Mouse (Mus musculus) ovary, postnatal 10 days (tissue): ENCODE results near the gene Dgke.

ENCODE experiments used
- DNase-seq: peaks from one replicate; pipeline ENCODE4 v3.0.0; 2022; ENCODE audit warnings: low spot score

The Dgke gene

DNA sequence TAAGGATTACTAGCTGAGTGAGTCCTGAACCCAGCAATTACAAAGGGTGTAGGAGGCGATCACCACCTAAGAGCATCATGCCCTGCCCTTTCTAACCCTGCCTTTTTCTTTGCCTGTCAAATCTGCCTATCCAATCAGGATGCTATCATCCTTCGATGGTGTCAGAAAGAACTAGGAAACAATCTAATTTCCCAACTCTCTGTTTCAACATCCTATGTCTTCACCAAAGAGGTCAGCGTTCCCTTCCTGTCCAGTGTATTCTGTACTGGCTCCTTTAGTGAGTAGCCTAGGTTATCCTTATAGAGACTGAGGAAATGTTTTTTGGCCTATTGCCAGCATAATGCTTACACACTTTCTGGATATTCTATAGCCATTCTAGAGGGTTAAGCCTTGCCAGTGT is 31.1 kb downstream of the Dgke start:
- no peak for DNase-seq

DNA sequence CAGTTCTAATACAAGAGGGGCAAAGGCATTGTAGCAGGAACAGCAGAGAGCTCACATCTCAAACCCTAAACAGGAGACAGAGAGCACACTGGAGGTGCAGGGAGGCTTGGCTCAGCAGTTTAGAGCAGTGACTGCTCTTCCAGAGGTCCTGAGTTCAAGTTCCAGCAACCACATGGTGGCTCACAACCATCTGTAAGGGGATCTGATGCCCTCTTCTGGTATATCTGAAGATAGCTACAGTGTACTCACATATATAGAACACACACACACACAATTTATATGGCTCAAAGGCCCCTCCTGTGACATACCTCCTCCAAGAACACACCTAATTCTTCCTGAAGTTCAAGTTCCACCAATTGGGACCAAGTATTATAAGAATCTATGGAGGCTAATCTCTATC is 32.1 kb downstream of the Dgke start:
- no peak for DNase-seq

DNA sequence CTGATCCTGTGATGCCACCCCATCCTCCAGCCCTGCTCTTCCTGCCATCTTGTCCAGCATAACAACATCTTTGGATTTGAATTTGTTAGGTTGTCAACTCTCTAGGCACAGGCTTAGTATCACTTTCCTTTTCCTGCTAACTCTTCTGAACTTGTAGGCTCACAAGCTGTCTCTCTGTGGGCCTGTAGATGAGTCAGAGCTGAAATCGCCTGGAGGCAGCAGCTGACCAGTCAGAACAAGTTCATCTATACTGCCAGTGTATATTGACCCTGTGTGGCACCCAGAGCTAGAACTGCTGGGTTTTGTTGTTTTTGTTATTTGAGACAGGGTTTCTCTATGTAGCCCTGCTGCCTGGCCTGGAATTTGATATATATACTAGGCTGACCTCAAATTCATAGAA is 35.5 kb downstream of the Dgke start:
- DNase-seq, result no peak

DNA sequence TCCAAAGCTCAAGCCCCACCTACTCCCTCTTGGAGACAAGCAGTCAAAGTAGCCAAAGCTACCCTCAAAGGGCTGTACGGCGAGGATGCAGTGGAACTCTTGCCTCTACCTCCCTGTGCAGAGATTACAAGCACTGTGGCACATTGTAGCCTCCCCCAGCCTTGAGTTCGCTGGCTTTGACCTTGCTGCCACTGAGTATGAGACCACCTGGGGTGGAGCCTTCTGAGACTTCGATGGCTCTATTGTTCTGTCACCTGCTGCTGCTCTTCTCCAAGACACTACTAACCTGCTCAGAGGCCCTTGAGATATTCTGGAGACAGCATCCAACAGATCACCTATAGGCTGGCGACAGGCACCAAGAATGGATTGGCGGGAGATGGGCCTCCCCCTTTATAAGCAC is 36.1 kb downstream of the Dgke start:
- no peak for DNase-seq

DNA sequence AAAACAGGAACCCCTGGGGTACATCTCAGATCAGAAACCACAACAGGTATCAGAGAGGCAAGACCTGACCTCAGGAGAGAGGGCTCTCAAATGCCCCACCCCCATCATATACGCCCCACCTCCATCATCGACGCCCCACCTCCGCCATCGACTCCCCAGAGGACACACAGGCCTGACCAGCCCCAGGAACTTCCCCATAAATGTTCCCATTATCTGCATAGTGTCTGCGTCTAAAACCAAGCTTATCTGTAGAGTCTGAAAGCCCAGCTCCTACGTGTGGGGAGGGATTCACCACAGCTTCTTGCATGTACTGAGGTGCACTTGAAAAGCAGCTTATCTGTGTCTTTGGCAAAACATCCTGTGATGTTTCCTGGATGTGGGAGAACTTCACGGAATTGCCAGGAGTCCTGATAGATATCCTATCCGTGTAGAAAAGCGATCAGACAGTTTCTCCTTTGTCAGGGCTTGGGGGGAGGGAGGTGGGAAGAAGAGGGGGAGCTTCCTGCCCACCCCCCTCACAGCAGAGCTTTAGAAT is 37.7 kb downstream of the Dgke start:
- no peak for DNase-seq

DNA sequence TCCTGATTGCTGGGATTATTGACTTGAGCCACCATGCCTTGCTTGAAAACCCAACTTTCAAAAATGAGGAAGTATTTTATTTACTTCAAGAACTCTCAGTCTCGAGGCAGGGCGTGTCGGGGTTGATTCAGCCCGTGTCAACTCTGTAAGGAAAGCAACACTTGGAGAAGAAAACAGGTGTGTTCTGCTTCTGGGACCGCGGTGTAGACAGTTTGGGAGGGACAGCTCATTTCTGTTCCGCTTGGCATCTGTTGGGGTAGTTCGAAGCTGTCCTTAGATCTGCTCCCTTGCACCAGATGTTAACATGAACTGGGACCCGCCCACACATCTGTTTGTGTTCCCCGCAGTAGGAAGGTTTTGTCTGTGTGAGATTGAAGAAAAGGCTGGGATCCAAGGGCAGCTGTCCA is 38.7 kb downstream of the Dgke start:
- no peak for DNase-seq

DNA sequence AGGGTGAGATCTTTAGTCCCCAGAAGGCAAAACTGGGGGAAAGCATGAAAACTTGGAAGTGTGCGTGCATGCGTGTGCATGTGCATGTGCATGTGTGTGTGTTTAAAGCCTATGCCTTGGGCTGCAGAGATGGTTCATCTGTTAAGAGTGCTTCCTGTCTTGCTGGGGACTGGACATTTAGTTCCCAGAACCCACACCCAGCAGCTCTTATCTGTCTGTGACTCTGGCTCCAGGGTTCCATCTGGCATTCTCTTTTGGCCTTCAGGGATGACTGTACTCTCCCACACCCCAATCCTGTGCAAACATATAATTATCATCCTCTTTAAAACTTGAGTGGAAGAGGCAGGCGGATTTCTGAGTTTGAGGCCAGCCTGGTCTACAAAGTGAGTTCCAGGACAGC is 40.5 kb downstream of the Dgke start:
- DNase-seq, result no peak

DNA sequence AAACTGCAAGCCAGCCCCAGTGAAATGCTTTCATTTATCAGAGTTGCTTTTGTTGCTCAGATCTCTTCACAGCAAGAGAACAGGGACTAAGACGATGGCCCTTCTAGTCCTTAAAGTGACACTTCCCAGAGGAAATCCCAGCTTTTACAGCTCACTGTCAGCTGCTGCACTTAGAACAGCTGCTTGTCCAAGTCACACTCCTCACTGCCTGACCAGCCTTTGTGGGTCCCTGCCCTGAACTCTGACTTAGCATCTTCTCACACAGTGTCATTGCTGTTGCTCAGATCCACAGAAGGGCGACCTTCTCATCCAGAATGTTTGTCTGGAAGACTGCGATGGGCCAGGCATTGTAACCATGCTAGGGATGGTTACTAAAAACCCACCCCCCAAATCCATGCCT is 41.0 kb downstream of the Dgke start:
- no peak for DNase-seq

DNA sequence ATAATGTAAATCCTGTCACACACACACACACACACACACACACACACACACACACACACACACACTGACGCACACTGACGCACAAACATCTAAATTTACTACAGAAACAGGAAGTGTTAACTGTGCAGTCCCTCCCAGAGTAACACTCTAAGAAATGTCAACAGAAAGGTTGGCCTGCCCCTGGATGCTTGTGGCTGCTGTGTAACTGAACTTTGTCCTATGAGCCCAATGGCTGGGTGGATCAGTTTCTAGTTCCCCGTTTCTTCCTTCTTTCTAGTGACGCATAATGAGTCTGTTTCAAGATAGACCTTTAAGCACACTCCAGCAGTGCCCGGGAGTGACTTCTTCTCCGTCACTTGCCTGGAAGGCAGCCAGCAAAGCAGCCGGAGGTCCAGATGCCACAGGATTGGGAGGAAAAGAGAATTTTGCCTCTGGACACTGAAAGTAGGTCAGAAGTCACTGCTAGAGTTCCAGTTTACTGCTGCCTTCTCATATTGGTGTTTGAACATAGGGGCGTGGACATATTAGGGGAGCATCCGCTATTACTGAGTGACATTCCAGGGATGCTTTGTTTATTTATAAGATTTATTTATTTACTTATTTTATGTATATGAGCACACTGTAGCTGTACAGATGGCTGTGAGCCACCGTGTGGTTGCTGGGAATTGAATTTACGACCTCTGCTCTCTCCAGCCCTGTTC is 42.3 kb downstream of the Dgke start:
- DNase-seq, result no peak

DNA sequence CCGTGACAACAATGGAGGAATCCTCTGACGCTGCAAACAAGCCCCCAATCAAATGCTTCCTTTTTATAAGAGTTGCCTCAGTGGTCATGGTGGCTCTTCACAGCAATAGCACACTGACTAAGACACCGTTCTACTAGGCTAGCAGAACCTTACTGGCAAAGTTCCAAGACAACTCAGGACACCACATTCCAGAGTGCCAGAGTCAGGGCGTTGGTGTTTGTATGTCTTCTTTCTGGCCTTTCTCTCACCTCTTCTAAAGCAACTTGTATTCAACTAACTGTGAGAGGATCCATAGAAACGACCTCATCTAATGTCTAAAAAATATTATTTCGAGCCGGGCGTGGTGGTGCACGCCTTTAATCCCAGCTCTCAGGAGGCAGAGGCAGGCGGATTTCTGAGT is 43.2 kb downstream of the Dgke start:
- no peak for DNase-seq

DNA sequence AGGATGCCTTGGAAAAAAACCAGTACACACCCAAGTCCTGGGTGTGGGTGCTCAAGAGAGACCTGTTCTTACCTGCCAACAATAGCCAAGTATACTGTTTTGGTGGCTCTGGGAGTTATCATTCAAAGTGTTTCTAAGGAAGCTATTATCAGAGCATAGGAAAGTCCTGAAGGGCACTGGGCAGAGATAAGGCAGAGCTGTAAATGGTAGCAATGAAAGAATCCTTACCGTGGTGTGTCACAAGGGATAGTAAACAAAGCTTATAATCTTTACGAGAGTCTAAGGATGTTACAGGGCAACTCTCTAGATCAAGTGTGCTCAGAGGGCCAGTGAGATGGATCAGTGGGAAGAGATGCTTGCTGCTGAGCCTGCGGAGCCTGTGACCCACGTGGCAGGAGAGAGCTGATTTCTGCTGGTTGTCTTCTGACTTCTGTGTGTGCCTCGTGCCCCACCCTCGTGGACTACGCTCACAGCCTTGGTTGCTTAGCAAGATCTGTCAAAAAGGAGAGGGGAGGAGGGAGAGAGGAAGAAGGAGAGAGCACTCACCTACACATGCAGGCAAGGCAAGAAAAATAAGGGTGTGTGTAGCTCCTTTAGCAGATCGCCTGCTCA is 44.4 kb downstream of the Dgke start:
- DNase-seq, result no peak

DNA sequence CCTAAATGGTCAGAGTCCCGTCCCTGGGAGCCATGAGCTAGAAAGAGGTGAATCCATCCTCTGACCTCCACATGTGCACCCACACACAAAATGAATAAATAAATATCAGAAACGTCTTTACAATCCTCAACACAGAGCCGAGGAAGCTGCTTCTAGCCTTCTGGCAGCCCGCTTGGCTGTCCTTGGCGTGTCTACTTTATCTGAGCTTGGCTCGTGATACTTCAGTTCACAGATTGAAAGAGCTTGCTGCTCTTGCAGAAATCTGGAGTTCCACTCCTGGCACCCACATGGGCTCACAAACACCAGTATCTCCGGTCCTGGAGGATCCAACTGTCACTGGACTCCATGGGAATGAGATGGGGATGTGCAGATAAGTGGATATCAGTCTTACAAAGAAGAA is 45.0 kb downstream of the Dgke start:
- DNase-seq, result no peak

DNA sequence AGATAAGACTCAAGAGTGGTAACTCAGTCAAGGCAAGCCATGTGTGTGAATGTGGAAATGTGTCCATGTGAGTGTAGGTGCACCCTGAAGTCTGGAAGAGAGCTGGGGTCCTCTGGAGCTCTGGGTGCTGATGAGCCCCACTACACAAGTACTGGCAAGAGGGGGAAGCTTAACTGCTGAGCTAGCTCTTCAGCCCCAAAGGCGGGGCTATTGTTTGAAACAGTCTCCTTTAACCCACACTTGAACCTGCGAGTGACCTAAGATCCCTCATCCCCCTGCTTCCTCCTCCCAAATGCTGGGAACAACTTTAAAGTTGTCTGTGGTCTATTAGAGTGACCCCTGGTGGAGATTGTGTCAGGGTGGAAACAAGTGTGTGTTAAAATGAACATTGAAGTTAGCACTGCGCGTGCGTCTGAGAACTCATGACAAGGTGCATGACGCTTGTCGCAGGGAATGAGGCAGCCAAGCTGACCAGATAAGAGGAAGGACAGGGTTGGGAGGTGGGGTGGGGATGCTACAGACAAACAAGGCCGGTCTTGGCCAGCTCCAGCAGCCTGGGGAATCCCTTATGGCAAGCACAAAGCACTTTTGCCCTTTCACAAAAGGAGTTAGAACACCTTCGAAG is 45.9 kb downstream of the Dgke start:
- no peak for DNase-seq

DNA sequence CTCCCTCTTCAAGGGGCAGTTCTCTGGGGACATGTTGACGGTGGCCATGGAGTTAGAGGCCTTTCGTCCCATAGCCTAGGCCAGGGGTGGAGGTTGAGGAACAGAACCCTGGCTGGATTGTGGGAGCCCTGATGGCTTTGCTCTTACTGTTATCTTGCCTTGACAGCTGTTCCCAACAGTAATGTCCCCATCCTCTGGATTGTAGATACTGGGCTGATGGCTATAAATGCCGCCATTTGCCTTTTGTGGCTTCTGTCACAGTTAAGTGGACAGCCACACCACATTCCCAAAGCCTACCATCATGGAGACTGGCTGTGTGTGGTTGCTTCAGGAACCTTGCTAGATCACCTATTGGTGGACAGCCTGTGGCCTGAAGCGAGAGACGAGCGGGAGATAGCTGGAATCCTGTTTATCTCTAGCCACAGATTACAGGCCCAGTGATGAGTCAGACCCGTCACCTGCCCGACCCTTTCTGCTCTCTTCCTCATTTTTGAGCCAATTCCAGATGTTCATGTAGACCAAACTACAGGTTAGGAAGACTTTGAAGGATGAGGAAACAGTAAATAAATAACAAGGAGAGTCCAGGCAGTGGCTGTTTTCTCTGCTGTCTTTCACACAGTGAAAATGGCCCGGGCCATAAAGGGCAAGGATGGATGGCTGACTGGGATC is 49.0 kb downstream of the Dgke start:
- no peak for DNase-seq

DNA sequence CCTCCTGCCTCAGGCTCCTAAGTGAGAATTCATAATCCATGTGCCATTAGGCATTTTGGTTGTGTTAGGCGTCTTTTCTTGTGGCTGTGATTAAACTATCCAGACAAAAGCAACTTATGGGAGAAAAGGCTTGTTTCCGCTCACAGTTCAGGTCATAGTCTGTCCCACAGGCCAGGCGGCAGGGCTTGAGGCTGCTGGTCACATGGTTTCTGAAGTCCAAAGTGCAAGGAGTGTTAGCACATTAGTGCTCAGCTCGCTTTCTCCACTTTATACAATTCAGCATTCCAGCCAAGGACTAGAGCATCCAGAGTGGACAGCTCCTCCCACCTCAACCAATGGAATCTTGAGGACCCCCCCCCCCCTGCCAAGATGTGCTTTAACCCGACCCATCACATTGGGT is 54.4 kb downstream of the Dgke start:
- DNase-seq, result no peak

DNA sequence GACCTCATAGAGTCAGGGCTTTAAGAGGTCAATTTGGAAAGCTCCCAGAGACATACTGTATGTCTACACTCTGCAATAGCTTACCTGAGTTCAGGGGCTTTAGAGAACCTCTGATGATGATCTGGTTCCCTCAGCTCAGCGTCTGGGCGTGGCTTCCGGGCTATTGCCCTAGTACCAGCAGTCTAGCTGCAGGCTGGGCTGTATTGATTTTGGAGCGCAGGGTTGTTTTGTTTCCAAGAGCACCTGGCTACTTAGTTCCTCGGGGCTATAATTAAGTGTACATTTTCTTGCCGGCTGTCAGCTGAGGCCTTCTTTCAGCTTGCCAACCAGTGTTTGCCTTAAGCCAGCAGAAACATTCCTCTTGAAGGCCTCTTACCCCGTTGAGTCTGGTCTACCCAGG is 57.2 kb downstream of the Dgke start:
- DNase-seq, result no peak

DNA sequence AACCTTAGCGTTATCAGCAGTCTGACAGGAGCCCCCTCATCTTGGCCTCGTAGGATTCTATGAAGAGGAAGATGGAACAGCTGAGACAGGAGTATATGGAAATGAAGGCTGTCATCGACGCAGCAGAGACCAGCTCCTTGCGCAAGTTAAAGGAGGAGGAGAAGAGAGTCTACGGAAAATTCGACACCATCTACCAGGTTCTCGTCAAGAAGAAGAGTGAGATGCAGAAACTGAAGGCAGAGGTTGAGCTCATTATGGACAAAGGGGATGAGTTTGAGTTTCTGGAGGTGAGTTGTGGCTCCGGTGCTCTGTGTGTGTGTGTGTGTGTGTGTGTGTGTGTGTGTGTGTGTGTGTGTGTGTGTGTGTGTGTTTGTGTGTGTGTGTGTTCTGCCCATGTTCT is 57.6 kb downstream of the Dgke start:
- no peak for DNase-seq

DNA sequence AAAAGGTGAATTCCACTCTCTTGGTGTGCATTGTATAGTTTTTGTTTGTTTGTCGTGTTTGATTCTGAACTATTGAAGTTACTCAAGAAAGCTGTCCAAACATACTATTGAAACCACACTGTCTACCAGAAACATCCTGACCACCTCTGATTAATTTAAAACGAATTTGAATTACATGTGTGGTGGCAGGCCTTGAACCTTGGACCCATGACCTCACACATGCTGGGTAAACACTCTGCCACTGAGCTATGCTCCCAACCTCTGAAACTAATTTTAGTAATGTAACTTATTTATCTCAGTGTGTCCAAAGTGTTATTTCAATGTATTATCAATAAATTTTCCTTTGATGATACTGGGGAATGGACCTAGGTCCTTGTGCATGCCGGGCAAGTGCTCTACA is 59.1 kb downstream of the Dgke start:
- DNase-seq, result no peak

DNA sequence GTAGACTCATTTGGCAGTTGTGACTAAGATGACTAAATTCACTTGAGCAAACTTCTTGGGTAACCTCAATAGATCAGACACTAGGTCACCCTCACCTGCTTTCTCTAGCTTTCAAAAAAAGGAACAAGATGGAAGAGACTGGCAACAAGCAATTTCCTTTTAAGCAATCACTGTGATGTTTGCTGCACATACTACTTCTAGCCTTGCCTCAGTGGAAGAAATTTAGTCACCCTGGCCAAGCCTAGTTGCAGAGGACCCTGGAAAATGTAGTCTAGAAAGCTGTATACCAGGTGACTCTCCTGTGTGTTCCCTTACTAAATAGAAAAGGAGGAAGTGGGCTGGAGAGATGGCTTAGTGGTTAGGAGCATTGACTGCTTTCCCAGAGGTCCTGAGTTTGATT is 60.2 kb downstream of the Dgke start:
- no peak for DNase-seq

DNA sequence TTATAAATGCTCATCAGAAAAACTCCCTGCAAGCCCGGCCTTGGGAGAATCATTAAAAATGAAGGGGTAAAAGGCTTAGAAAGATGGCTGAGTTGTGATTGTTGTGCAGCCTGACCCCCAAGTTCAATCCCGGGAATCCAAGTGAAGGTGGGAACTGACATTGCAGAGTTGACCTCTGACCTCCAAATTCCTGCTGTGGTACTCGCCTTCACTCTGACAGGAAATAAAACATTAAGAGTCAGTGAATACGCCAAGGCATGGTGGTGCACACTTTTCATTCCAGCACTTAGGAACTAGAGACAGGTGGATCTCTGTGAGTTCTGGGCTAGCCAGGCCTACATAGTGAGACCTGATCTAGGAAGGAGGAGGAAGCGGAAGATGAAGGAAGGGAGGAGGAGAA is 61.2 kb downstream of the Dgke start:
- no peak for DNase-seq

DNA sequence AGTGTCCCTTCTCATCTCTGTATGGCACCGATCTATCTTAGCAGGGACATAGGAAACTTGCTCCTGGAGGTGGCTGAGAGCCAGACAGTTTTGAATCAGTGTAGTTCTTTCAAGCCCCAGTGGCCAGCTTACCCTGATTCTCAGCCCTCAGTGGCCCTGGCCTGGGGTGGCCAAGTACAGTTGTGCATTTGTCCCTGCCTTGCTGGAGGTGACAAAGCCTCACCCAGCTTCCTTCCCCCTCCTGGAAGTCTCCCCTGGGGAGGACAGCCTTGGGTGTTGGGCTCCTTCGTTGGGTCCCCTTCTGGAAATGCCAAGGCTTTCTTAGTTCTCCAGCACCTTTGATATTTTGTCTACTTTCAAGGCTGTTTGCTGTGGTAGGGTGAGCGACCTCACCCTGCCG is 62.9 kb downstream of the Dgke start:
- DNase-seq, result no peak

DNA sequence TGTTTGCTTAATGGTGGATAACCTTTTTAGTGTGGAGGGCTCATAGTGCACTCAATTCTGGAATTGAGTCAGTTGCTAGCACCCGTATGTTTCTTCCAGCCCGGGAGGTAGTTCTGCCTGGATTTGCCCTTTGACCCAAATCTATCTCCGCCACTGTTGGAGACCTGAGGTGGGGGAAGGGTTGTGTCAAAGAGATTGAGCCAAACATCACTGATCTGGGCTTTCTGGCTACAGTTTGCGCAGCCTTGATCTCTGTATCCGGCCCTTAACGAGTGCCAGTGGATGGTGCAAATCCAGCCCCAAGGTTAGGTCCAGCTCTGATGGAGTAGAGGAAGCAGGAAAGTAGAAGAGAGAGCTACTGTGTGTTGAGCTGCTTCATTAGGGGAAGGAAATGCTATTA is 63.6 kb downstream of the Dgke start:
- no peak for DNase-seq

DNA sequence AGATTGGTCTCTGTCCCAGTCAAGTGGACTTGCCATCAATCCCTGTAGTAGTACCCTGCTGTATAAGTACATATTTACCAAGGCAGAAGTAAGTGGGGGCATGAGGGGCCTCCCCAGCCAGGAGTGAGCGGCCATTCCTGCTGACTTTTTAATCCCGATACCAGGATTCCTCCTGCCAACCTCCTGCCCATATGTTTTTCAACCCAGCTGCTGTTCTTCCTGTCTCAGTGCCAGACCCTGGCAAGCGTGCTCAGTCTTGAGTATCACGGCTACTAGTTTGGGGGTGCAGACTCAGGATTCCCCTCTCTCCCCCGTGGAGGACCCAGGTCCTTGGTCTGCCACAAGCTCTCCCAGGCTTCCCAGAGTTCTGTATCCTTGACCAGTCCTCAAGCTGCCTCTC is 64.0 kb downstream of the Dgke start:
- DNase-seq, result no peak
